Mouse (Mus musculus) hindbrain, postnatal 0 days (tissue): Measurements from ENCODE around the gene Styxl1. TPM values are rescaled to one million over a fixed set of nuclear protein-coding genes. Genes with fewer than 3 reads are reported as not detected.

Source experiments
- ATAC-seq: fragments of 200-750 bp; cut with Nextera tagmentation; 2 replicates; pipeline ENCODE4 v1.8.0; 2017; ENCODE audit warnings: mild to moderate bottlenecking, moderate TSS enrichment, moderate library complexity
- DNase-seq: peaks from one replicate; pipeline ENCODE4 v3.0.0-alpha.2; 2015; ENCODE audit warnings: low spot score
- H3K27ac ChIP-seq: fragments of 300-500 bp; sonication (generic); 2 replicates; pipeline ENCODE4 v1.5.1; 2014; ENCODE audit warnings: mild to moderate bottlenecking
- H3K27me3 ChIP-seq: fragments of 300-500 bp; sonication (generic); 2 replicates; pipeline ENCODE4 v1.6.1; 2014; ENCODE audit warnings: low read length, mixed read lengths; ENCODE audit not compliant: insufficient read depth
- H3K36me3 ChIP-seq: fragments of 300-500 bp; sonication (generic); 2 replicates; pipeline ENCODE4 v1.6.1; 2014; ENCODE audit warnings: low read length, mixed read lengths; ENCODE audit not compliant: insufficient read depth
- H3K4me1 ChIP-seq: fragments of 300-500 bp; sonication (generic); 2 replicates; pipeline ENCODE4 v1.6.1; 2014; ENCODE audit warnings: antibody characterized with exemption, low read length, mixed read lengths; ENCODE audit not compliant: insufficient read depth
- H3K4me2 ChIP-seq: fragments of 300-500 bp; sonication (generic); 2 replicates; pipeline ENCODE4 v1.6.1; 2014; ENCODE audit warnings: low read depth, mild to moderate bottlenecking, low read length, moderate library complexity, mixed read lengths
- H3K4me3 ChIP-seq: fragments of 300-500 bp; sonication (generic); 2 replicates; pipeline ENCODE4 v1.5.1; 2014; ENCODE audit warnings: low read length
- H3K9ac ChIP-seq: fragments of 300-500 bp; sonication (generic); replicated peaks from 2 replicates; pipeline ENCODE4 v1.6.1; 2014; ENCODE audit warnings: mild to moderate bottlenecking, low read length, moderate library complexity, mixed read lengths
- H3K9me3 ChIP-seq: fragments of 300-500 bp; sonication (generic); 2 replicates; pipeline ENCODE4 v1.6.1; 2016; ENCODE audit warnings: low read length, mixed read lengths
- CTCF ChIP-seq: IDR thresholded peaks from 2 replicates; pipeline ENCODE4 v1.5.1; 2016; ENCODE audit warnings: antibody characterized with exemption, control low read depth, low read depth
- whole genome bisulfite sequencing: fragments of 180-500 bp; shearing (Covaris S2); extraction: QIAGEN DNeasy Blood & Tissue Kit; methylation state at CpG from one replicate; pipeline ENCODE4 v1.1.7; 2014; 5-methylcytosine and 5-hydroxymethylcytosine counted together
- polyA plus RNA-seq: library from polyadenylated mRNA; unstranded; fragments of >200 nt; fragmentation: Nextera tagmentation; extraction: Ambion mirVana; gene quantifications from 2 replicates; pipeline ENCODE4 v1.2.1, GENCODE M21; 2015
- total RNA-seq: library from RNA; depleted of rRNA; stranded (reverse); fragments of >200 nt; gene quantifications from 2 replicates; pipeline ENCODE4 v1.2.3, GENCODE M21; 2014

Gene Styxl1
- total and polyA plus RNA-seq, 2 experiments from 2014 or later, result 0.10 to 0.61 TPM

DNA sequence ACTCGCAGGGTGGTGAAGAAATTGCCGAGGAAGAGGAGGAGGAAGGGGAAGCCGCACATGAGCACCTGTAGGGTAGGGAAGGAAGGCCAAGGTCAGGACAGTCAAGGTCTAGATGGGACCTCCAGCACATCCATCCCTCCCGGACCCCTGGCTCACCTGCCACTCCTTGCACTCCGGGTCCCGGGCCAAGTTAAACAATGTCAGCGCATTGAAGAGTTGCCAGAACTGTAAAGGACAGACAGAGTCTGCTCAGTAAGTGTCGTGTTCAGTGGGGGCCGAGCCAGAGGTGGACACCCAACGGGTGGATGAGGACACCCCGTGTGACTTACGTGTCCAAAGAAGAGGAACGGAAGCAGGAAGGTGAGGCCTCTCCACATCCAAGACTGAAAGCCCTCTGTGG is 42.4 kb downstream of the Styxl1 start:
- no peaks in the 10 kb centered on the region for H3K4me1 ChIP-seq
- H3K4me2 ChIP-seq, result no peak overlapping the region
- H3K27ac ChIP-seq, result no peak overlapping the region
- H3K9me3 ChIP-seq, result no peaks in the 10 kb centered on the region
- H3K4me3 ChIP-seq, result no peak overlapping the region
- ATAC-seq (no peak), DNase-seq (no peak)
- H3K36me3 ChIP-seq, result peaks cover 59% of the 10 kb centered on the region
- H3K27me3 ChIP-seq, result no peaks in the 10 kb centered on the region
- TF ChIP-seq CTCF, result no peak
- WGBS, result 86% methylated on average over 13 of the region's 13 CpGs
- no peak overlapping the region for H3K9ac ChIP-seq

DNA sequence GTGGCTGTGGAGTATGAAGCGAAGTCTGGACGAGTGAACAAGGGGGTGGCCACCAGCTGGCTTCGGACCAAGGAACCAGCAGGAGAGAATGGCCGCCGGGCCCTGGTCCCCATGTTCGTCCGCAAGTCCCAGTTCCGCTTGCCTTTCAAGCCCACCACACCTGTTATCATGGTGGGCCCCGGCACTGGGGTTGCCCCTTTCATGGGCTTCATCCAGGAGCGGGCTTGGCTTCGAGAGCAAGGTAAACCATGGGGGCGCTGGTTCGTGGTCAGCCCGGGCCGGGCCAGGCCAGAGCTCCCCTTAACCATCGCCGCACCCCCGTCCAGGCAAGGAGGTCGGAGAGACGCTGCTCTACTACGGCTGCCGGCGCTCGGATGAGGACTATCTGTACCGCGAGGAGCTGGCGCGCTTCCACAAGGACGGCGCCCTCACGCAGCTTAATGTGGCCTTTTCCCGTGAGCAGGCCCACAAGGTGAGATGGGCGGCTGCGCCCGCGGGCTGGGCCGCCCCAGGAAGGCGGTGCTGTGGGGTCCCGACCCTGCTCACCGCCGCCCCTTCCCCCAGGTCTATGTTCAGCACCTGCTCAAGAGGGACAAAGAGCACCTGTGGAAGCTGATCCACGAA is 44.0 kb downstream of the Styxl1 start:
- no peak for DNase-seq
- 93% methylated on average over 42 of the region's 42 CpGs for WGBS
- Histone ChIP-seq H3K9me3 (no peaks in the 10 kb centered on the region), H3K4me1 (no peaks in the 10 kb centered on the region), H3K4me3 (no peak overlapping the region), H3K4me2 (no peak overlapping the region), H3K9ac (no peak overlapping the region), H3K27me3 (no peaks in the 10 kb centered on the region), H3K36me3 (peaks cover 72% of the 10 kb centered on the region), H3K27ac (no peak overlapping the region)
- TF ChIP-seq CTCF, result no peak
- no peak for ATAC-seq

DNA sequence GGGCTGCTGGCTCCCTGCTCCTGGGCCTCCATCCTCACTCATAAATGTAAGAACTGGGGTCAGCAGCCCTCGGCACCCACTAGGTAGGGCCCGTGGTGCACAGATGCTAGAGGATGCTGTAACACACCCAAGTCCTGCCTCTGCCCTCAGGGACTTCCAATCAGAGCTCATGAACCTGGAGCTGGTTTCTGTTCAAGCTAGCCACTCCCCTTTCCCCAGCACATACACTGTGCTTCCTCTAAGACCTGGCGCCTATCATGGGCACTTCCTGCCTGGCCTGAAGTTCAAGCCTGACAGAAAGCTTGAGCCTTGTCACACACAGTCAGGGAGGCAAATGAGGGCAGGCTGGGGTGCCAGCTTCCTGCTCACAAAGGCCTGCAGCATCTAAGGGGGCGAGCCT is 45.1 kb downstream of the Styxl1 start:
- Histone ChIP-seq H3K27ac (no peak overlapping the region), H3K4me2 (no peak overlapping the region), H3K4me3 (no peak overlapping the region), H3K27me3 (no peaks in the 10 kb centered on the region), H3K36me3 (peaks cover 72% of the 10 kb centered on the region), H3K9me3 (no peaks in the 10 kb centered on the region), H3K4me1 (no peaks in the 10 kb centered on the region), H3K9ac (no peak overlapping the region)
- TF ChIP-seq CTCF, result no peak
- DNase-seq (no peak), ATAC-seq (no peak)
- 93% methylated on average over 4 of the region's 4 CpGs for WGBS

DNA sequence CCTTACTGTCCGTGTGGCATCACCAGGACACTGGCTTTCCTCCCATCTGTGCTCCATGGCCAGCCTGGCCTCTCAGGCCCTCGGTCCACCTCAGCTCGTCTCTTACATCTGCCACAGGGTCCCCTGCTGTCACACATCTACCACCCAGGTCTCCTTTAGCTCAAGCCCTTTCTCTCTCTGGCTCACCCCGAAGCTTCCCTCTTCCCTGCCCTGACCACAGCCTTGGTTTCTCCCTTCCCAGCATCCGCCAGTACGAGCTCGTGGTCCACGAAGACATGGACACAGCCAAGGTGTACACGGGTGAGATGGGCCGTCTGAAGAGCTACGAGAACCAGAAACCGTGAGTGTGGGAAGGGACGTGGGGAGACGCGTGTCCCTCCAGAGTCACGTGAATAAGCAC is 46.9 kb downstream of the Styxl1 start:
- no peaks in the 10 kb centered on the region for H3K4me1 ChIP-seq
- peaks cover 67% of the 10 kb centered on the region for H3K36me3 ChIP-seq
- no peak overlapping the region for H3K27ac ChIP-seq
- H3K4me2 ChIP-seq, result no peak overlapping the region
- no peak overlapping the region for H3K4me3 ChIP-seq
- DNase-seq (no peak), ATAC-seq (no peak)
- 91% methylated on average over 16 of the region's 16 CpGs for WGBS
- H3K9ac ChIP-seq, result no peak overlapping the region
- no peaks in the 10 kb centered on the region for H3K27me3 ChIP-seq
- no peak for TF ChIP-seq CTCF
- no peaks in the 10 kb centered on the region for H3K9me3 ChIP-seq

DNA sequence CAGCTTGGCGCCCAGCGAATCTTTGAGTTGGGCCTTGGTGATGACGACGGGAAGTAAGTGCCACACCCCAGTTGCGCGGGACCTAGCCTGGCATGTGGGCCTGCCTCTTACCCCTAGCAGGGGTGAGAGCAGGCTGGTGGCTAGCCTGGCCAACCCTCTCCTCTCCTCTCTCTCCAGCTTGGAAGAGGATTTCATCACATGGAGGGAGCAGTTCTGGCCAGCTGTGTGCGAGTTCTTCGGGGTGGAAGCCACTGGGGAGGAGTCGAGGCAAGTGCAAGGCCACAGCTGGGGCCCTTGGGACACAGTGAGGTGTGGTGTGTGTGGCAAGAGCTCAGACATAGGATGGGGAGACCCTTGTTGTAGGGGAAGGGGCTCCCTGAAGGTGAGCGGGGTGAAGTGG is 47.3 kb downstream of the Styxl1 start:
- H3K36me3 ChIP-seq, result peaks cover 63% of the 10 kb centered on the region
- H3K4me1 ChIP-seq, result peaks cover 4% of the 10 kb centered on the region
- no peaks in the 10 kb centered on the region for H3K27me3 ChIP-seq
- H3K9me3 ChIP-seq, result no peaks in the 10 kb centered on the region
- ATAC-seq (no peak), DNase-seq (no peak)
- no peak overlapping the region for H3K27ac ChIP-seq
- WGBS, result 97% methylated on average over 10 of the region's 10 CpGs
- H3K4me3 ChIP-seq, result no peak overlapping the region
- H3K9ac ChIP-seq, result no peak overlapping the region
- TF ChIP-seq CTCF, result no peak
- no peak overlapping the region for H3K4me2 ChIP-seq

DNA sequence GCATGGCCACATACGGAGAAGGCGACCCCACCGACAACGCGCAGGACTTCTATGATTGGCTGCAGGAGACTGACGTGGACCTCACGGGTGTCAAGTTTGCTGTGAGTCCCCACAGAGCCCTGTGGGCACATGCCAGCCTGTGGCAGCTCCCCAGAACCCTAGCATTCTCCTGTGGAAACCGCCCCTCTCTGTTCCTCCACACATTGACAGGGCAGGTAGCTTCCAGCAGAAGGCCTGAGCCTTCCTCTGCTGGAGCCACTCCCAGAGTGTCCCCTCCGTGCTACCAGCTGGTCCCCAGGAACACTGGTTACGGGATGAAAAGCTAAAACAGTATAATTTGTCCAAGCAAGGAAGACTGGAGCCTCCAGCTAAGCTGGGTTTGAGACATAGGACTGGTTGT is 47.9 kb downstream of the Styxl1 start:
- DNase-seq (no peak), ATAC-seq (no peak)
- Histone ChIP-seq H3K27me3 (no peaks in the 10 kb centered on the region), H3K4me2 (no peak overlapping the region), H3K9me3 (no peaks in the 10 kb centered on the region), H3K36me3 (peaks cover 57% of the 10 kb centered on the region), H3K4me1 (peaks cover 10% of the 10 kb centered on the region), H3K9ac (no peak overlapping the region), H3K4me3 (no peak overlapping the region), H3K27ac (no peak overlapping the region)
- 95% methylated on average over 10 of the region's 10 CpGs for WGBS
- no peak for TF ChIP-seq CTCF

DNA sequence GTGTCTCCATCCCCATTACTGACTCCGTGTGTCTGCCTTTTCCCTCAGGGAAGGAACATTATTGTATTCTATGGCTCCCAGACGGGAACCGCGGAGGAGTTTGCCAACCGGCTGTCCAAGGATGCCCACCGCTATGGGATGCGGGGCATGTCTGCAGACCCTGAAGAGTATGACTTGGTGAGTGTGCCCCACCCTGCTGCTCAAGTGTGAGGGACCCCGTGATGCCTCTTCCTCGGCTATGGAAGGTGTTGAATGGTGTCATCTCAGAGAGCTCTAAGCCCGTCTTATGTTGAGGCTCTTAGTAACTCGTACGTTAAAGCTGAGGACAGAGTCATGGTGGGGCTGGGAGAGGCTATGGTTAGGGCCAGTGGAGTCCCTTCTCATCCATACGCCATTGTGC is 48.8 kb downstream of the Styxl1 start:
- Histone ChIP-seq H3K27ac (no peak overlapping the region), H3K4me1 (peaks cover 19% of the 10 kb centered on the region), H3K4me3 (no peak overlapping the region), H3K9ac (no peak overlapping the region), H3K4me2 (no peak overlapping the region), H3K36me3 (peaks cover 47% of the 10 kb centered on the region), H3K9me3 (no peaks in the 10 kb centered on the region), H3K27me3 (no peaks in the 10 kb centered on the region)
- WGBS, result 89% methylated on average over 13 of the region's 13 CpGs
- TF ChIP-seq CTCF, result no peak
- no peak for DNase-seq
- no peak for ATAC-seq
